Mouse (Mus musculus) testis, adult 2 months (tissue): Measurements from ENCODE around the gene Dpy19l3.

Experiments used
- CTCF ChIP-seq: fragments of 200-500 bp; IDR thresholded peaks from 2 replicates; pipeline ENCODE4 v1.5.1; 2012; ENCODE audit warnings: low read depth, mild to moderate bottlenecking, inconsistent platforms, low read length, moderate library complexity; ENCODE audit not compliant: control insufficient read depth, insufficient read depth, insufficient replicate concordance
- POLR2A ChIP-seq: fragments of 200-500 bp; IDR thresholded peaks from 2 replicates; pipeline ENCODE4 v1.6.1; 2012; ENCODE audit warnings: low read depth, mild to moderate bottlenecking, inconsistent platforms, low read length, moderate library complexity; ENCODE audit not compliant: control insufficient read depth

- TF ChIP-seq POLR2A = no peak
- peak; percentile 53; the same call in 1 of the 2 replicates for TF ChIP-seq CTCF
Observed at GRCm38 (mm10) chr7:35681559-35681958, 72.7 kb downstream of the Dpy19l3 start.
